Mouse (Mus musculus): ENCODE results near the gene Tubb2b. TPM values are rescaled to one million over a fixed set of nuclear protein-coding genes. Genes with fewer than 3 reads are reported as not detected.

Gene Tubb2b
- polyA plus RNA-seq (2021; fragmentation: Nextera tagmentation) = 32.3 and 49.4 TPM in 2 replicates
- long read RNA-seq, experiment 1, transcript Tubb2b-201 (4 exons, 2,182 nt) = major isoform, 76 of 96 reads
- long read RNA-seq, experiment 1, partial matches to known transcripts = 4 of 96 reads
- long read RNA-seq, experiment 1, other reads (novel, unspliced or antisense) = 16 of 96 reads
- long read RNA-seq, experiment 2, transcript Tubb2b-201 (4 exons, 2,182 nt) = major isoform, 53 of 55 reads
- long read RNA-seq, experiment 2, partial matches to known transcripts = 1 of 55 reads
- long read RNA-seq, experiment 2, other reads (novel, unspliced or antisense) = 1 of 55 reads

GRCm38 (mm10) chr13:34130226-34130731 lies at the start of gene Tubb2b:
Gene Tubb2b (minus strand): TSS chr13:34130466.

GRCm38 (mm10) chr13:34162491-34163303 lies 32.4 kb upstream of the Tubb2b start, which contains the start of gene Psmg4:
Gene Psmg4 (plus strand): TSS chr13:34162964.

GRCm38 (mm10) chr13:34077492-34078271 lies 52.6 kb downstream of the Tubb2b start, which contains the start of gene Tubb2a:
Gene Tubb2a (minus strand): TSS chr13:34078007.

Other genes starting within 250 kb of the Tubb2b start
- gene Serpinb6c, start 224.8 kb downstream of the Tubb2b start, polyA plus RNA-seq (2021; fragmentation: Nextera tagmentation) = 0.10 and 0.14 TPM in 2 replicates
- gene Nqo2, start 165.8 kb downstream of the Tubb2b start, polyA plus RNA-seq (2021; fragmentation: Nextera tagmentation) = 7.6 and 9.8 TPM in 2 replicates
- gene Ripk1, start 128.1 kb downstream of the Tubb2b start, polyA plus RNA-seq (2021; fragmentation: Nextera tagmentation) = 1.3 and 1.5 TPM in 2 replicates
- 65.1 and 66.5 TPM in 2 replicates for gene Serpinb6a, start 127.7 kb downstream of the Tubb2b start, polyA plus RNA-seq (2021; fragmentation: Nextera tagmentation)
- gene Bphl, start 92.9 kb downstream of the Tubb2b start, polyA plus RNA-seq (2021; fragmentation: Nextera tagmentation) = 113 and 114 TPM in 2 replicates
- gene Tubb2a, start 52.5 kb downstream of the Tubb2b start, polyA plus RNA-seq (2021; fragmentation: Nextera tagmentation) = 2,314 and 2,386 TPM in 2 replicates
- 113 and 123 TPM in 2 replicates for gene Psmg4, start 32.5 kb upstream of the Tubb2b start, polyA plus RNA-seq (2021; fragmentation: Nextera tagmentation)
- gene Slc22a23, start 214.7 kb upstream of the Tubb2b start, polyA plus RNA-seq (2021; fragmentation: Nextera tagmentation) = 5.3 and 5.5 TPM in 2 replicates

All from layer of hippocampus, adult 6 months (tissue).